Mouse (Mus musculus) G1E (cell line): ENCODE results near the gene Rab33b. TPM values are rescaled to one million over a fixed set of nuclear protein-coding genes. Genes with fewer than 3 reads are reported as not detected.

Source experiments
- ATAC-seq: 2 replicates; pipeline ENCODE4 v1.8.0; 2016; ENCODE audit warnings: mild to moderate bottlenecking; ENCODE audit not compliant: insufficient number of reproducible peaks, poor library complexity, low FRiP score, severe bottlenecking; ENCODE audit errors: extremely low read depth
- DNase-seq: peaks from one replicate; pipeline ENCODE4 v3.0.0; 2012; ENCODE audit warnings: low spot score
- H3K27me3 ChIP-seq: 2 replicates; pipeline ENCODE4 v1.6.1; 2012; ENCODE audit warnings: mild to moderate bottlenecking, low read length, inconsistent platforms; ENCODE audit not compliant: insufficient read depth
- H3K36me3 ChIP-seq: replicated peaks from 2 replicates; pipeline ENCODE3; 2012; ENCODE audit warnings: mild to moderate bottlenecking, inconsistent platforms
- H3K4me1 ChIP-seq: 2 replicates; pipeline ENCODE4 v1.6.1; 2012; ENCODE audit warnings: low read depth, low read length, inconsistent platforms, mixed read lengths; ENCODE audit not compliant: insufficient read depth
- H3K4me3 ChIP-seq: 2 replicates; pipeline ENCODE4 v1.5.1; 2012; ENCODE audit warnings: low read depth, mild to moderate bottlenecking, inconsistent platforms, low read length, moderate library complexity, mixed read lengths
- H3K9me3 ChIP-seq: replicated peaks from 2 replicates; pipeline ENCODE4 v1.6.1; 2012; ENCODE audit warnings: inconsistent platforms
- CTCF ChIP-seq: IDR thresholded peaks from 2 replicates; pipeline ENCODE4 v1.5.1; 2012; ENCODE audit warnings: low read depth, low read length, inconsistent platforms, mixed read lengths
- GATA1 ChIP-seq: IDR thresholded peaks from 2 replicates; pipeline ENCODE4 v1.6.1; 2012; ENCODE audit warnings: borderline replicate concordance, low read length, inconsistent platforms, mixed read lengths
- GATA2 ChIP-seq: IDR thresholded peaks from 2 replicates; pipeline ENCODE4 v1.6.1; 2012; ENCODE audit warnings: low read depth, low read length, inconsistent platforms, borderline replicate concordance
- POLR2AphosphoS5 ChIP-seq: IDR thresholded peaks from 2 replicates; pipeline ENCODE4 v1.6.1; 2012; ENCODE audit warnings: low read depth, low read length, inconsistent platforms; ENCODE audit not compliant: insufficient replicate concordance
- TAL1 ChIP-seq: conservative IDR thresholded peaks from 2 replicates; pipeline ENCODE4 v1.6.1; 2012; ENCODE audit warnings: low read depth, low read length, inconsistent platforms, mixed read lengths
- polyA plus RNA-seq: library from polyadenylated mRNA; stranded (reverse); fragments of >175 nt; gene quantifications from 2 replicates; pipeline ENCODE4 v1.2.3, GENCODE M21; 2012
- total RNA-seq, 2 experiments: library from RNA; stranded (forward) in 1 of 2; stranded (reverse) in 1 of 2; fragments of 200-1000 nt in 1 of 2; fragments of >200 nt in 1 of 2; fragmentation: Nextera tagmentation in 1 of 2; gene quantifications; 2 replicates each; pipeline ENCODE4 v1.2.3; 2014 to 2017

The Rab33b gene
- total and polyA plus RNA-seq, 3 experiments: 3.2 to 10.3 (median 9.5) TPM

DNA sequence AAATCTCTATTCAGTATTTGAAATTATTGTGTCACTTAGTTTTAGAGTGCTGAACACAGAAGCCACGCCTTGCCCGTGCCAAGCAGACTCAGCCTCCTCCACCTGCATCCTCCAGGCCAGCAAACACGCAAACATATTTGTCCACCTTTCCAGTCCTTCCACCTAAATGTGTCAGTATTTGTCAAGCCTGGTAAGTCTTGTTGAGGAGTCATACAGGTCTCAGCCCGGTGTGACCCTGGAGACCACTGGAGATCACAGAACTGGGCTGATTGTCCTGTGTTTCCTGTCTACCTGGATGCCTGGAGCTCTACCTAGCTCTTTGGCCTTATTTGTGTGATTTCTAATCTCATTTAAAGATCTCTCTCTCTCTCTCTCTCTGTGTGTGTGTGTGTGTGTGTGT is 16.2 kb downstream of the Rab33b start:
- no peak for ATAC-seq
- no peaks in the 10 kb centered on the region for H3K9me3 ChIP-seq
- H3K4me1 ChIP-seq: peaks cover 2% of the 10 kb centered on the region; the same call in 1 of the 2 replicates
- no peak for DNase-seq
- H3K36me3 ChIP-seq: peaks cover 15% of the 10 kb centered on the region
- no peak overlapping the region for H3K4me3 ChIP-seq
- no peaks in the 10 kb centered on the region; the same call in 1 of the 2 replicates for H3K27me3 ChIP-seq
- TF ChIP-seq POLR2AphosphoS5 (no peak), GATA1 (no peak), GATA2 (no peak), CTCF (no peak), TAL1 (no peak)

DNA sequence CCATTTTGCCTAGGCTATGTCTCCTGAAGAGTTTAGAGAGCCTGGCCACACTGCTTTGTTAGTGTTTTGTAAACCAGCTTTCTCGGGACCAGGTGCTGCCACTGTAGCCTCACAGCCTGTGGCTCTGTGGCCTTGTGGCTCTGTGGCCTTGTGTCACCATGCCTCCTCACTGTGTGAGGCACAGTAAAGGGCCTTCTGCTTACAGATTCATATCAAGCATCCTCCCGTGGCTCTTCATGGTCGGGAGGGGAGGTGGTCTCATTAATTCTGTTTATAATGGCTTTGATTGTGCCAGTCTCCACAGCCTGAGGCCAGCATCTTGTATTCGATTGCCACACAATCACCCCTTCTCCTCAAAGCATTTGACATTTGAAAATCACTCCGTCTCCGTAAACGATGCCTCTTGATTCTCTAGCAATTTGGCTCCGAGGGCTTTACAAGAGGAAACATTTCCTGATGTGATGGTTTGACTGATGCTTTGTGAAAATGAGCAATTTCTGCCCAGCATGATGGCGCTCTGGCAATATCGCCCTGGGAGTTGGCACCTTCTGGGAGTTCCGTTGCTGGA is 20.7 kb downstream of the Rab33b start:
- TF ChIP-seq GATA1: no peak
- TF ChIP-seq CTCF: no peak
- TF ChIP-seq GATA2: no peak
- TF ChIP-seq POLR2AphosphoS5: no peak
- TF ChIP-seq TAL1: no peak
- no peak overlapping the region for H3K4me3 ChIP-seq

DNA sequence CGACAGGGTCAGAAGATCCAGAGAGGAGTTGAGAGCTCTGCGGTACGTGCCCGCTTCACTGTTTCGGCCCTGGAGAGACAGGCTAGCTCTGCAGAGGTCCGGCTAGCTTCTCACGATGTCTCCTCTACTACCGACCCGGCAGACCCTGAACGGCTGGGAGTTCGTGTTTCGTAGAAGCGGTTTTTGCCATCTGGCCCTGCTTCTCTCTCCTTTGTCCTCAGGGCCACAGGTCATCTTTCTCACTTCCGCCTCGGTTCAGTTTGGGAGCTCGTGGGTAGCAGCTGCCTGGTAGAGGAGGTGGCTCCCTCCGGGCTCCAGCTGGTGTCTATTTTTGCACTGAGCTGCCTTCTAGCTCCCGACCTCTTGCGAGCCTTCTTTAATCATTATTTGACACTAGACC is 21.7 kb downstream of the Rab33b start:
- Histone ChIP-seq H3K4me3 (no peak overlapping the region), H3K4me1 (peaks cover under 1% of the 10 kb centered on the region; the same call in 1 of the 2 replicates), H3K27me3 (peaks cover 17% of the 10 kb centered on the region), H3K9me3 (no peaks in the 10 kb centered on the region), H3K36me3 (no peaks in the 10 kb centered on the region)
- TF ChIP-seq GATA1 (no peak), POLR2AphosphoS5 (no peak), CTCF (no peak), GATA2 (no peak), TAL1 (no peak)
- ATAC-seq (no peak), DNase-seq (no peak)

More for the DNA sequence above, 20.7 kb downstream of the Rab33b start:
- H3K9me3 ChIP-seq: no peaks in the 10 kb centered on the region
- H3K36me3 ChIP-seq: no peaks in the 10 kb centered on the region
- no peak for DNase-seq
- H3K4me1 ChIP-seq: no peaks in the 10 kb centered on the region; the same call in 1 of the 2 replicates
- ATAC-seq: no peak
- peaks cover 17% of the 10 kb centered on the region for H3K27me3 ChIP-seq

DNA sequence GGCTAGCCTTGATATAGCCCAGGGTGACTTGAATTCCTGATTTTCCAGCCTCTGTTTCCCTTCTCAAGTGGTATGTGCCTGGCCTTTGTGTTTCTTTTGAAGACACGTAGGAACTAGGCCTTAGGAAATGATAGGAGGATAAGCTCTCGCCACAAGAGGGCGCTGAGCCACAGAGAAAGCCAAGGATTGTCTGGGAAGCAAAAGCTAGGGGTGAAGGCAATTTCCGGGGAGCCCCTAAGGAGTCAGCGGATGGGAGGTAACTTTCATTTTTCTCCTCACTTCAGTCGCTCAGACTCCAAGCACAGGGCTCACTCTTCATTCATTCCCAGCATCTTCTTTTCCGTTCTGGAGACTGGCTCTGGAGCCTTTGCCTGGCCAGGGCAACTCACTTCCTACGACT is 27.2 kb downstream of the Rab33b start:
- Histone ChIP-seq H3K9me3 (0 out of 2 replicates have a peak, but pooled peaks cover 2% of the 10 kb centered on the region), H3K36me3 (peaks cover 23% of the 10 kb centered on the region), H3K4me3 (peak overlapping the region; percentile 67), H3K4me1 (peaks cover 17% of the 10 kb centered on the region), H3K27me3 (peaks cover 13% of the 10 kb centered on the region)
- TF ChIP-seq CTCF (peak; percentile 73), GATA2 (no peak), TAL1 (no peak)
- ATAC-seq (peak; percentile 81), DNase-seq (peak; percentile 83)

DNA sequence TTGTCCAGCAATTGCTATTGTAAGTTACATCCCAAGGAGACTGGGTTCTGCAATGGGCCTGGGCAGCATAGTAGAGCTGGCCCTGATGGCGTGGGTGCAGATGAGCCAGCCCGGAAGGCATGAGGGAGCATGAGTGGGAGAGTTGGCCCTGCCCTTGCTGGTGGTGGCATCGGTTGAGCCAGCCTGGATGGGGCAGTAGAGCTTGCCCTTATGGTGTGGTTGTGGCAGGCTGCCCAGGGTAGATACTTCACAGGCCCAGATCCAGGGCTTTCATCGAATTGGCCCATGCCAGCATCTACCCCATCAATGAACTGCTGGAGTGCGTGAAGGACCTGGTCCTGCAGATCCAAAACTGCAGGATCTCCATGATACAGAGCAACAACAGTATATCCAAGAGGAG is 28.3 kb downstream of the Rab33b start:
- H3K4me3 ChIP-seq: no peak overlapping the region; the same call in 1 of the 2 replicates
- peaks cover 10% of the 10 kb centered on the region for H3K27me3 ChIP-seq
- peaks cover 26% of the 10 kb centered on the region for H3K4me1 ChIP-seq
- 0 out of 2 replicates have a peak, but pooled peaks have one; percentile 7 for TF ChIP-seq CTCF
- TF ChIP-seq POLR2AphosphoS5: no peak
- TF ChIP-seq GATA2: no peak
- DNase-seq (no peak), ATAC-seq (no peak)
- H3K36me3 ChIP-seq: peaks cover 29% of the 10 kb centered on the region
- H3K9me3 ChIP-seq: 0 out of 2 replicates have a peak, but pooled peaks cover 2% of the 10 kb centered on the region

DNA sequence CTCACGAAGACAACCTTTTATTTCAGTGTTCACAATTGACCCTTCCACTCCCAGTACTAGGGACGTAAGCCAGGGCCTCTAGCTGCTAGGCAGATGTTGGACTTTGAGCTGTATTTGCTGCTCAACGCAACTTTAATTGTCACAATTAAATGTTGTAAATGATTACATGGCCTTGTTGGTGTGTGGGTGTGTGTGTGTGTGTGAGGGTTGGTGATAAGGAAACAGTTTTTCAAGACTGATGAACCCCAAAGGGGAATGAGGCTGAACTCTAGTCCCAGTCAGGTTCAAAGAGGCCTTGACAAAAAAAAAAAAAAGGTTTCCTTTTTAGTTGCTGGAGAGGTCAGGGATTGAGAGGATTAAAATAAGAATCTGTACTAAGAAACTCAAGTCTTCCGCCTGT is 33.7 kb downstream of the Rab33b start:
- no peak for ATAC-seq
- Histone ChIP-seq H3K36me3 (peaks cover 68% of the 10 kb centered on the region), H3K9me3 (no peaks in the 10 kb centered on the region), H3K4me1 (peaks cover 40% of the 10 kb centered on the region), H3K27me3 (no peaks in the 10 kb centered on the region), H3K4me3 (peak overlapping the region; percentile 67; the same call in 1 of the 2 replicates)
- TF ChIP-seq GATA2: no peak
- DNase-seq: no peak

DNA sequence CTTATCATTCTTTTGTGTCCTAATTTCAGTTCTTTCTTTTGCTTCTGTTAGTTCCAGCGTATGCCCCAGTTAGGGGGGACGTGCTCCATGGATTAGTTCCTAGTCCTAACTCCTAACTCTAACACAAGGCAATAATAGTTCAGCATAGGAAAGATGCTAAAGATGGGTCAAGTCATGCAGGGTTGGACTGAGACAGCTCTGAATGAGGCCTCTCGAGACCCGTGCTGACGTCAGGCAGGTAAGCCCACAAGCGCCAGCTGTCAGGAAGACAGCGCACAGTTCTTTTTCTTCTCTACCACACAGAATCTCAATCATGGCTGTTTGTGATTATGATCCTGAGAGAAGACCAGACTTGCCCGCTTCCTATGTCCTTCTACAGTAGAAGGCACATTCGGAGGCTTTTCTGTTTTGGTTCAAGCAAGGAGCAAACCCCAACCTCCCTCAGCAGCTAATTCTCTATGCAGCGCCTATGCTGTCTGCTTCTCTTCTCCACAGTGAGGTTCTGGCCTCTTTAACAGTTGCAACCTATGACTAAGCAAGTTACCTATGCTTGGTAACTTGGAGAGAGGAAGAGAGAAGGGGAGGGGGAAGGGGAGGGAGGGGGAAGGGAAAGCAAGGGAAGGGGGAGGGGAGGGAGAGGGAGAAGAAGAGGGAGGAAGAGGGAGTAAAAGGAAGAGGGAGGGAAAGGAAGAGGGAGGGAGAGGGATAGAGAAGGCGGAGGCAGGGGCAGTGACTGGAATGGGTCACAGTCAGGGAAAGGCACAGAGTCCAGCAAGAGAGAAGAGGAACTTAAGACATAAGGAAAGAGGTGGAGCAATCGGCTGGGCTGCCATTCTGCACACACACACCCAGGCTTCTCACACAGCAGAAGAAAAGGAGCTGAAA is 34.4 kb downstream of the Rab33b start:
- Histone ChIP-seq H3K4me1 (peaks cover 40% of the 10 kb centered on the region), H3K27me3 (no peaks in the 10 kb centered on the region), H3K9me3 (no peaks in the 10 kb centered on the region), H3K36me3 (peaks cover 70% of the 10 kb centered on the region), H3K4me3 (peak overlapping the region; percentile 67)
- ATAC-seq: peak; percentile 85
- peak; percentile 67 for DNase-seq
- no peak for TF ChIP-seq TAL1
- no peak for TF ChIP-seq GATA1
- TF ChIP-seq GATA2: no peak
- TF ChIP-seq CTCF: no peak
- TF ChIP-seq POLR2AphosphoS5: no peak
